ENCODE assay signal across 24 mouse cellular contexts in the genomic region with DNA sequence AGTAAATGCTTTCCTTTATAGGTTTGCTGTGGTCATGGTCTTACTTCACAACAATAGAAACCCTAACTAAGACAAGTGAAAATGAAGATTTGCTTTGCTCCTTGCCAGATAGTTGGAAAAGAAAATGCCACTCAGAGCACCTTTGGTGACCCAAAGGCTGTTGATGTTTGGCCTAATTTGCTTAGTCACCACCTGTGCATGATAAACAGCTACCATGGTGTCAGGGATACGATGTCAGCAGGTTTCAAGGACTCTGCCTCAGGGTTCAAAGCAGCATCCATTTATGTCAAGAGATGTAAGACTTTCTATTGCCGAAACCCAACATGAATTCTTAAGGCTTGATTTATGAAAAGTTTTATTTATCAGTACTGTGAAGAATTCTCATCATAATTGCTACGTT. TPM values are rescaled to one million over a fixed set of nuclear protein-coding genes. Genes with fewer than 3 reads are reported as not detected.
"Had no signal": no experiment of that assay in that cellular context is flagged by ENCODE, and none has a peak within 500 bp of the region (broad histone marks: within the 10 kb centered on the region; RNA-seq: fewer than 3 reads in every experiment).

No protein-coding gene starts in this region.

- H3K9me3 ChIP-seq: intestine, embryonic 15.5 days; limb, embryonic 12.5 days; limb, embryonic 15.5 days; megakaryocyte, embryonic 14.5 days; midbrain, embryonic 10.5 days; midbrain, embryonic 13.5 days had no signal

- H3K4me1 ChIP-seq: intestine, embryonic 15.5 days; limb, embryonic 12.5 days; limb, embryonic 15.5 days; midbrain, embryonic 10.5 days; midbrain, embryonic 13.5 days had no signal

- H3K4me2 ChIP-seq: intestine, embryonic 15.5 days; limb, embryonic 12.5 days; limb, embryonic 15.5 days; lung, embryonic 14.5 days; midbrain, embryonic 13.5 days had no signal

- H3K27ac ChIP-seq: intestine, embryonic 15.5 days; limb, embryonic 12.5 days; limb, embryonic 15.5 days; midbrain, embryonic 10.5 days; midbrain, embryonic 13.5 days; stomach, postnatal 0 days had no signal

- ATAC-seq: intestine, embryonic 15.5 days; lung, postnatal 0 days; midbrain, embryonic 13.5 days; midbrain, embryonic 16.5 days had no signal

- DNase-seq: kidney, adult 18-20 months; kidney, adult 9 months; kidney, postnatal 14 days; kidney, postnatal 4 days; left cerebral cortex, postnatal 4 days; lung, embryonic 14.5 days; lung, postnatal 36 days; thymus, adult 2 months; thymus, postnatal 25 days had no signal

- H3K9ac ChIP-seq: intestine, embryonic 15.5 days; limb, embryonic 12.5 days; limb, embryonic 15.5 days; lung, embryonic 14.5 days; midbrain, embryonic 13.5 days had no signal

- H3K27me3 ChIP-seq: intestine, embryonic 15.5 days; limb, embryonic 12.5 days; limb, embryonic 15.5 days; megakaryocyte, embryonic 14.5 days; midbrain, embryonic 13.5 days had no signal

- H3K4me3 ChIP-seq: intestine, embryonic 15.5 days; limb, embryonic 12.5 days; limb, embryonic 15.5 days; megakaryocyte, embryonic 14.5 days; midbrain, embryonic 10.5 days; midbrain, embryonic 13.5 days; myocyte had no signal

RNA-seq across cellular contexts. Expression of gene Eci3, which starts 13.8 kb away (rescaled TPM):
- polyA plus RNA-seq: myocyte had no signal

RNA-seq across cellular contexts. Expression of gene 4933417A18Rik, which starts 53.2 kb away (rescaled TPM):
- polyA plus RNA-seq: intestine, embryonic 15.5 days; kidney, embryonic 16.5 days; limb, embryonic 12.5 days; limb, embryonic 15.5 days; lung, embryonic 14.5 days; lung, postnatal 0 days; midbrain, embryonic 10.5 days; midbrain, embryonic 13.5 days; midbrain, embryonic 16.5 days; myocyte; neural tube, embryonic 11.5 days; neural tube, embryonic 14.5 days; small intestine, adult 2 months; stomach, embryonic 14.5 days; stomach, postnatal 0 days; thymus, adult 2 months had no signal

RNA-seq across cellular contexts. Expression of gene Fam217a, which starts 53.3 kb away (rescaled TPM):
- polyA plus RNA-seq: myocyte; small intestine, adult 2 months; thymus, adult 2 months had no signal
